Mouse (Mus musculus) lung, postnatal 0 days (tissue): ENCODE data around the gene Gpat2. TPM values are rescaled to one million over a fixed set of nuclear protein-coding genes. Genes with fewer than 3 reads are reported as not detected.
A peak's percentile ranks its signal among the peaks of the same experiment; 100 is the strongest.

Experiments used
- ATAC-seq: fragments of 200-750 bp; cut with Nextera tagmentation; 2 replicates; pipeline ENCODE4 v1.8.0; 2017; ENCODE audit warnings: moderate library complexity
- DNase-seq: peaks from one replicate; pipeline ENCODE4 v3.0.0-alpha.2; 2016; ENCODE audit warnings: low spot score
- H3K27ac ChIP-seq: fragments of 300-500 bp; sonication (generic); 2 replicates; pipeline ENCODE4 v1.5.1; 2014; ENCODE audit warnings: antibody characterized with exemption, mild to moderate bottlenecking, low read length, mixed read lengths
- H3K27me3 ChIP-seq: fragments of 300-500 bp; sonication (generic); replicated peaks from 2 replicates; pipeline ENCODE4 v1.6.1; 2014; ENCODE audit warnings: low read length, mixed read lengths; ENCODE audit not compliant: insufficient read depth
- H3K36me3 ChIP-seq: fragments of 300-500 bp; sonication (generic); 2 replicates; pipeline ENCODE4 v1.6.1; 2014; ENCODE audit warnings: low read length, mixed read lengths; ENCODE audit not compliant: insufficient read depth
- H3K4me1 ChIP-seq: fragments of 300-500 bp; sonication (generic); 2 replicates; pipeline ENCODE4 v1.6.1; 2014; ENCODE audit warnings: antibody characterized with exemption, low read depth, low read length, mixed read lengths; ENCODE audit not compliant: insufficient read depth
- H3K4me2 ChIP-seq: fragments of 300-500 bp; sonication (generic); replicated peaks from 2 replicates; pipeline ENCODE4 v1.6.1; 2014; ENCODE audit warnings: low read depth, mild to moderate bottlenecking, low read length, moderate library complexity, mixed read lengths
- H3K4me3 ChIP-seq: fragments of 300-500 bp; sonication (generic); 2 replicates; pipeline ENCODE4 v1.5.1; 2014; ENCODE audit warnings: low read depth, low read length
- H3K9ac ChIP-seq: fragments of 300-500 bp; sonication (generic); replicated peaks from 2 replicates; pipeline ENCODE4 v1.6.1; 2014; ENCODE audit warnings: low read depth, mild to moderate bottlenecking
- H3K9me3 ChIP-seq: fragments of 300-500 bp; sonication (generic); 2 replicates; pipeline ENCODE4 v1.6.1; 2016; ENCODE audit warnings: low read length, mixed read lengths
- CTCF ChIP-seq: IDR thresholded peaks from 2 replicates; pipeline ENCODE4 v1.5.1; 2016; ENCODE audit warnings: antibody characterized with exemption, mild to moderate bottlenecking
- EP300 ChIP-seq: IDR thresholded peaks from 2 replicates; pipeline ENCODE4 v1.6.1; 2016; ENCODE audit warnings: antibody characterized with exemption, mild to moderate bottlenecking, control low read depth
- WGBS: fragments of 180-500 bp; shearing (Covaris S2); extraction: QIAGEN DNeasy Blood & Tissue Kit; methylation state at CpG from one replicate; pipeline ENCODE4 v1.1.7; 2014; 5-methylcytosine and 5-hydroxymethylcytosine counted together
- polyA plus RNA-seq: library from polyadenylated mRNA; unstranded; fragments of >200 nt; fragmentation: Nextera tagmentation; extraction: Ambion mirVana; gene quantifications from 2 replicates; pipeline ENCODE4 v1.2.1, GENCODE M21; 2015

The Gpat2 gene
- polyA plus RNA-seq, 1 experiment from 2014 or later, result 0.23 TPM

GRCm38 (mm10) chr2:127383881-127384280 is 41.1 kb upstream of the Gpat2 start:
- no peaks in the 10 kb centered on the region for H3K36me3 ChIP-seq
- H3K27ac ChIP-seq, result no peak overlapping the region
- no peaks in the 10 kb centered on the region for H3K4me1 ChIP-seq
- no peak overlapping the region for H3K4me2 ChIP-seq
- TF ChIP-seq EP300 (no peak), CTCF (no peak)
- DNase-seq, result no peak
- H3K9me3 ChIP-seq, result no peaks in the 10 kb centered on the region
- H3K9ac ChIP-seq, result no peak overlapping the region
- WGBS, result 48% methylated on average over 7 of the region's 7 CpGs
- no peaks in the 10 kb centered on the region for H3K27me3 ChIP-seq
- no peak for ATAC-seq
- no peak overlapping the region for H3K4me3 ChIP-seq

- no peak overlapping the region for H3K4me3 ChIP-seq
- H3K36me3 ChIP-seq, result no peaks in the 10 kb centered on the region
- TF ChIP-seq EP300 (no peak), CTCF (no peak)
- H3K4me1 ChIP-seq, result no peaks in the 10 kb centered on the region
- no peak overlapping the region for H3K9ac ChIP-seq
- ATAC-seq, result no peak; the same call in 1 of the 2 replicates
- H3K4me2 ChIP-seq, result no peak overlapping the region
- no peaks in the 10 kb centered on the region for H3K27me3 ChIP-seq
- WGBS, result 59% methylated on average over 2 of the region's 2 CpGs
- no peaks in the 10 kb centered on the region for H3K9me3 ChIP-seq
- DNase-seq, result no peak
- H3K27ac ChIP-seq, result no peak overlapping the region
These were observed 37.5 kb upstream of the Gpat2 start for GRCm38 (mm10) chr2:127387521-127387920.

- Histone ChIP-seq H3K27ac (no peak overlapping the region), H3K4me1 (no peaks in the 10 kb centered on the region), H3K27me3 (no peaks in the 10 kb centered on the region), H3K9ac (no peak overlapping the region), H3K9me3 (no peaks in the 10 kb centered on the region), H3K4me2 (no peak overlapping the region), H3K36me3 (no peaks in the 10 kb centered on the region), H3K4me3 (no peak overlapping the region)
- no peak for TF ChIP-seq EP300
- no peak for TF ChIP-seq CTCF
- 36% methylated on average over 3 of the region's 3 CpGs for WGBS
- DNase-seq (no peak), ATAC-seq (no peak)
These were observed 34.6 kb upstream of the Gpat2 start for GRCm38 (mm10) chr2:127390352-127390751.

- H3K4me1 ChIP-seq, result no peaks in the 10 kb centered on the region
- no peak overlapping the region for H3K27ac ChIP-seq
- H3K27me3 ChIP-seq, result no peaks in the 10 kb centered on the region
- H3K9me3 ChIP-seq, result no peaks in the 10 kb centered on the region
- H3K4me2 ChIP-seq, result no peak overlapping the region
- DNase-seq (no peak), ATAC-seq (no peak)
- H3K9ac ChIP-seq, result no peak overlapping the region
- H3K4me3 ChIP-seq, result no peak overlapping the region
- WGBS, result 48% methylated on average over 4 of the region's 4 CpGs
- H3K36me3 ChIP-seq, result no peaks in the 10 kb centered on the region
- TF ChIP-seq EP300, result no peak
These were observed 34.2 kb upstream of the Gpat2 start for GRCm38 (mm10) chr2:127390846-127391245.

GRCm38 (mm10) chr2:127391323-127391722 is 33.7 kb upstream of the Gpat2 start:
- Histone ChIP-seq H3K9ac (no peak overlapping the region), H3K9me3 (no peaks in the 10 kb centered on the region), H3K27ac (no peak overlapping the region), H3K36me3 (no peaks in the 10 kb centered on the region), H3K4me2 (no peak overlapping the region), H3K27me3 (no peaks in the 10 kb centered on the region), H3K4me1 (no peaks in the 10 kb centered on the region), H3K4me3 (no peak overlapping the region)
- no peak for TF ChIP-seq CTCF
- TF ChIP-seq EP300, result no peak
- no peak for ATAC-seq
- WGBS, result 33% methylated on average over 3 of the region's 3 CpGs
- DNase-seq, result peak; percentile 8

- TF ChIP-seq CTCF (no peak), EP300 (no peak)
- no peaks in the 10 kb centered on the region for H3K4me1 ChIP-seq
These were observed 30.3 kb upstream of the Gpat2 start for GRCm38 (mm10) chr2:127394606-127395161.

GRCm38 (mm10) chr2:127398738-127399137 is 26.3 kb upstream of the Gpat2 start:
- Histone ChIP-seq H3K4me3 (no peak overlapping the region), H3K36me3 (no peaks in the 10 kb centered on the region), H3K27me3 (no peaks in the 10 kb centered on the region), H3K4me2 (no peak overlapping the region), H3K27ac (no peak overlapping the region), H3K9ac (no peak overlapping the region), H3K9me3 (no peaks in the 10 kb centered on the region), H3K4me1 (no peaks in the 10 kb centered on the region)
- ATAC-seq, result no peak; the same call in 1 of the 2 replicates
- TF ChIP-seq CTCF, result no peak
- no peak for TF ChIP-seq EP300
- 55% methylated on average over 7 of the region's 7 CpGs for WGBS
- no peak for DNase-seq

More at GRCm38 (mm10) chr2:127394606-127395161, 30.3 kb upstream of the Gpat2 start:
- Histone ChIP-seq H3K27me3 (no peaks in the 10 kb centered on the region), H3K9ac (no peak overlapping the region), H3K4me2 (no peak overlapping the region), H3K9me3 (no peaks in the 10 kb centered on the region), H3K36me3 (no peaks in the 10 kb centered on the region), H3K4me3 (no peak overlapping the region), H3K27ac (no peak overlapping the region)
- DNase-seq, result no peak
- 78% methylated on average over 5 of the region's 5 CpGs for WGBS
- no peak for ATAC-seq
